ENCODE assay signal across 12 mouse cellular contexts in genomic region chr10:45471321-45471720, GRCm38 (mm10). TPM values are rescaled to one million over a fixed set of nuclear protein-coding genes. Genes with fewer than 3 reads are reported as not detected.
DNase-seq lines count a peak whose midpoint lies in the region; ATAC-seq lines count a peak whose summit lies in the region.
"Had no signal": no experiment of that assay in that cellular context is flagged by ENCODE, and none has a peak within 500 bp of the region (broad histone marks: within the 10 kb centered on the region; RNA-seq: fewer than 3 reads in every experiment).

No protein-coding gene starts in this region.

- 0 out of 2 replicates have a peak, but pooled peaks have one; percentile 34 for ATAC-seq in midbrain, embryonic 11.5 days (ENCODE audit: low FRiP score)
- no peak for ATAC-seq in midbrain, embryonic 16.5 days
- ATAC-seq in hindbrain, embryonic 14.5 days (ENCODE audit: low FRiP score): no peak
- no peak for ATAC-seq in midbrain, embryonic 14.5 days (ENCODE audit: low FRiP score, low TSS enrichment)

- DNase-seq in heart, embryonic 10.5 days (ENCODE audit: low spot score): no peak
- no peak for DNase-seq in heart, adult 9 months (ENCODE audit: low spot score in 2 of 2)
- peak; percentile 86 for DNase-seq in midbrain, embryonic 11.5 days (ENCODE audit: low spot score, missing footprints)
- DNase-seq in hindbrain, embryonic 14.5 days (ENCODE audit: low spot score): no peak
- DNase-seq in midbrain, embryonic 14.5 days: no peak
- DNase-seq in cerebellum, adult 18-20 months: no peak
- no peak for DNase-seq in left cerebral cortex, adult 9 months (ENCODE audit: low spot score in 2 of 2)
- DNase-seq: heart, adult 11 months; kidney, adult 2 months; lung, adult 2 months; thymus, adult 18-20 months had no signal

- no peak overlapping the region for H3K9ac ChIP-seq in midbrain, embryonic 11.5 days (ENCODE audit: low read length)
- no peak overlapping the region for H3K9ac ChIP-seq in midbrain, embryonic 16.5 days (ENCODE audit: low read depth, low read length)
- H3K9ac ChIP-seq in hindbrain, embryonic 14.5 days: no peak overlapping the region
- H3K9ac ChIP-seq in midbrain, embryonic 14.5 days (replicated peaks; ENCODE audit: low read length): no peak overlapping the region

- H3K4me1 ChIP-seq in heart, embryonic 10.5 days: peaks cover 15% of the 10 kb centered on the region
- H3K4me1 ChIP-seq in midbrain, embryonic 11.5 days (ENCODE audit: control insufficient read depth, insufficient read depth, low read length): peaks cover 33% of the 10 kb centered on the region
- peaks cover 16% of the 10 kb centered on the region for H3K4me1 ChIP-seq in midbrain, embryonic 16.5 days (ENCODE audit: control insufficient read depth, insufficient read depth, low read length)
- H3K4me1 ChIP-seq in hindbrain, embryonic 14.5 days (replicated peaks; ENCODE audit: control insufficient read depth, insufficient read depth, low read length): peaks cover 27% of the 10 kb centered on the region; the same call in 1 of the 2 replicates
- H3K4me1 ChIP-seq in midbrain, embryonic 14.5 days (ENCODE audit: control insufficient read depth, insufficient read depth, low read length): peaks cover 11% of the 10 kb centered on the region

- H3K27me3 ChIP-seq in heart, embryonic 10.5 days (ENCODE audit: insufficient read depth, poor library complexity, severe bottlenecking): no peaks in the 10 kb centered on the region
- H3K27me3 ChIP-seq in midbrain, embryonic 11.5 days (ENCODE audit: control insufficient read depth, insufficient read depth, low read length): no peaks in the 10 kb centered on the region
- peaks cover 10% of the 10 kb centered on the region for H3K27me3 ChIP-seq in midbrain, embryonic 16.5 days (ENCODE audit: control insufficient read depth, insufficient read depth, low read depth, low read length)
- peaks cover 19% of the 10 kb centered on the region for H3K27me3 ChIP-seq in hindbrain, embryonic 14.5 days (ENCODE audit: control insufficient read depth, insufficient read depth, low read length)
- peaks cover 10% of the 10 kb centered on the region for H3K27me3 ChIP-seq in midbrain, embryonic 14.5 days (ENCODE audit: control insufficient read depth, insufficient read depth, low read length)

- WGBS in heart, embryonic 10.5 days: 21% methylated on average over 3 of the region's 3 CpGs
- 13% methylated on average over 3 of the region's 3 CpGs for WGBS in midbrain, embryonic 11.5 days
- 29% methylated on average over 3 of the region's 3 CpGs for WGBS in midbrain, embryonic 16.5 days
- WGBS in hindbrain, embryonic 14.5 days: 24% methylated on average over 3 of the region's 3 CpGs
- 23% methylated on average over 3 of the region's 3 CpGs for WGBS in midbrain, embryonic 14.5 days

- H3K36me3 ChIP-seq in heart, embryonic 10.5 days: no peaks in the 10 kb centered on the region
- no peaks in the 10 kb centered on the region for H3K36me3 ChIP-seq in midbrain, embryonic 11.5 days (ENCODE audit: control insufficient read depth, insufficient read depth, low read length)
- no peaks in the 10 kb centered on the region for H3K36me3 ChIP-seq in midbrain, embryonic 16.5 days (ENCODE audit: control insufficient read depth, insufficient read depth, low read length)
- no peaks in the 10 kb centered on the region for H3K36me3 ChIP-seq in hindbrain, embryonic 14.5 days (replicated peaks; ENCODE audit: control insufficient read depth, insufficient read depth)
- H3K36me3 ChIP-seq in midbrain, embryonic 14.5 days (ENCODE audit: control insufficient read depth, insufficient read depth, low read length): no peaks in the 10 kb centered on the region

- H3K4me2 ChIP-seq in midbrain, embryonic 11.5 days: peak overlapping the region; percentile 59
- no peak overlapping the region for H3K4me2 ChIP-seq in midbrain, embryonic 16.5 days (ENCODE audit: low read length)
- peak overlapping the region; percentile 59 for H3K4me2 ChIP-seq in hindbrain, embryonic 14.5 days (replicated peaks)
- H3K4me2 ChIP-seq in midbrain, embryonic 14.5 days (ENCODE audit: low read length): peak overlapping the region; percentile 64

- H3K4me3 ChIP-seq in heart, embryonic 10.5 days: peak overlapping the region; percentile 69
- peak overlapping the region; percentile 21; the same call in 1 of the 2 replicates for H3K4me3 ChIP-seq in midbrain, embryonic 11.5 days (ENCODE audit: low read depth, low read length)
- no peak overlapping the region for H3K4me3 ChIP-seq in midbrain, embryonic 16.5 days (ENCODE audit: low read depth, low read length)
- no peak overlapping the region for H3K4me3 ChIP-seq in hindbrain, embryonic 14.5 days (replicated peaks; ENCODE audit: low read length)
- H3K4me3 ChIP-seq in midbrain, embryonic 14.5 days (replicated peaks; ENCODE audit: low read depth, low read length): no peak overlapping the region; the same call in 1 of the 2 replicates

- peak overlapping the region; percentile 96 for H3K27ac ChIP-seq in heart, embryonic 10.5 days
- H3K27ac ChIP-seq in midbrain, embryonic 11.5 days (ENCODE audit: low read depth, low read length): no peak overlapping the region
- H3K27ac ChIP-seq in midbrain, embryonic 16.5 days (ENCODE audit: low read length): no peak overlapping the region
- H3K27ac ChIP-seq in hindbrain, embryonic 14.5 days: no peak overlapping the region
- no peak overlapping the region for H3K27ac ChIP-seq in midbrain, embryonic 14.5 days (replicated peaks; ENCODE audit: low read depth, low read length)

- H3K9me3 ChIP-seq in heart, embryonic 10.5 days: no peaks in the 10 kb centered on the region
- no peaks in the 10 kb centered on the region for H3K9me3 ChIP-seq in midbrain, embryonic 11.5 days (ENCODE audit: control insufficient read depth, low read length)
- no peaks in the 10 kb centered on the region for H3K9me3 ChIP-seq in midbrain, embryonic 16.5 days (replicated peaks; ENCODE audit: control insufficient read depth, low read length, poor library complexity, severe bottlenecking)
- H3K9me3 ChIP-seq in hindbrain, embryonic 14.5 days (ENCODE audit: control insufficient read depth, low read length): no peaks in the 10 kb centered on the region
- H3K9me3 ChIP-seq in midbrain, embryonic 14.5 days (ENCODE audit: control insufficient read depth, low read length): no peaks in the 10 kb centered on the region

RNA-seq across cellular contexts. Expression of gene Lin28b, which starts 14.9 kb away (rescaled TPM):
- 13.2 and 17.6 TPM in 2 replicates for polyA plus RNA-seq in heart, embryonic 10.5 days (2016; fragmentation: Nextera tagmentation; extraction: Ambion mirVana)
- 27.3 and 27.5 TPM in 2 replicates for polyA plus RNA-seq in midbrain, embryonic 11.5 days (2014; fragmentation: Nextera tagmentation; extraction: Ambion mirVana)
- 7.0 and 9.6 TPM in 2 replicates for polyA plus RNA-seq in midbrain, embryonic 16.5 days (2015; fragmentation: Nextera tagmentation; extraction: Ambion mirVana)
- 8.8 and 9.1 TPM in 2 replicates for polyA plus RNA-seq in hindbrain, embryonic 14.5 days (2014; fragmentation: Nextera tagmentation; extraction: Ambion mirVana)
- polyA plus RNA-seq in midbrain, embryonic 14.5 days (2014; fragmentation: Nextera tagmentation; extraction: Ambion mirVana): 8.4 and 11.0 TPM in 2 replicates
- polyA plus RNA-seq: kidney, adult 2 months; lung, adult 2 months had no signal

Comparison
In these comparisons a context has a peak if more than half of its experiments do, and no peak if none do; other contexts are left out.
1. H3K4me3 ChIP-seq: peak in heart, embryonic 10.5 days (single experiment) and midbrain, embryonic 11.5 days (single experiment); none in midbrain, embryonic 16.5 days (single experiment), hindbrain, embryonic 14.5 days (single experiment) and midbrain, embryonic 14.5 days (single experiment).